Comparison of ENCODE assay signal across 9 mouse cellular contexts in the genomic region with DNA sequence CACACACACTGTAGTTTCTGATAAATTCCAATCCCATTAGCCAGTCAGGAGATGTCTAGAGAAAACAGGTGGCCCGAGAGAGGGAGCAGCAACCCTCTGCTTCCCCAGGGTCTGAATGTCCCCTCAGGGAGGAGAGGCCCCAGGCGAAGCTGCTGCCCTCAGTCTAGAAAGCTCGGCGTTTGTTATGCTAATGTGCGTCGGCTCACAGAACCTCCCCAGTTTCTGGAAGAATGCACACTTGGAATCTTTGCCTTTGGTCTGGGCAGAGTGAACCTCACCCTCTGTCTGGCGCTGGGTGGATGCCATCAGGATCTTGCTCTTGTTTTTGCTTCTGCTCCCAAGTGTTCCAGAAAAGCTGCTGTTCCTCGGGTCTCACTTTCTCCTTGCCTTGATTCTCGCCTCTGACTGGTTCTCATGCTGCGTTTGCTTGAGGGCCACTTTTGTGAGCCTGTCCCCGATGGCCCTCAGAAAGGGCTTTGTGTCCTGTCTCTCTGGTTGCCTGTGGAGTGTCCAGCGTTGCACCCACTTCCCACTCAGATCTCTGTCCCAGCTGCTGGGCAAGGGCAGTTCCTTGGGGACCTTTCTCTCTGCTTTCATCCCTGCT. TPM values are rescaled to one million over a fixed set of nuclear protein-coding genes. Genes with fewer than 3 reads are reported as not detected.
DNase-seq lines count a peak whose midpoint lies in the region; ATAC-seq lines count a peak whose summit lies in the region.
"Had no signal": no experiment of that assay in that cellular context is flagged by ENCODE, and none has a peak within 500 bp of the region (broad histone marks: within the 10 kb centered on the region; RNA-seq: fewer than 3 reads in every experiment).

No protein-coding gene starts in this region.

- H3K9ac ChIP-seq in forebrain, embryonic 16.5 days (replicated peaks; ENCODE audit: low read depth, low read length): no peak overlapping the region
- H3K9ac ChIP-seq in stomach, embryonic 16.5 days (ENCODE audit: low read length): peak overlapping the region; percentile 40; the same call in 1 of the 2 replicates

- peak; percentile 66 for ATAC-seq in forebrain, embryonic 16.5 days
- ATAC-seq in stomach, embryonic 16.5 days (ENCODE audit: insufficient read depth, low FRiP score): no peak
- no peak for ATAC-seq in activated CD4-positive, CD25-positive, alpha-beta regulatory T cell, adult 4 months
- ATAC-seq in megakaryocyte progenitor cell, adult 5-6 weeks (replicated peaks; ENCODE audit: poor library complexity): no peak

- intact Hi-C loops in left cerebral cortex, postnatal 4 days (cut with DNase I): no loop called here
- intact Hi-C loops in left cerebral cortex, postnatal 36 days (cut with DNase I): no loop called here

- H3K36me3 ChIP-seq in forebrain, embryonic 16.5 days (ENCODE audit: control insufficient read depth, insufficient read depth): no peaks in the 10 kb centered on the region
- no peaks in the 10 kb centered on the region for H3K36me3 ChIP-seq in stomach, embryonic 16.5 days (ENCODE audit: control insufficient read depth, insufficient read depth, low read length)
- H3K36me3 ChIP-seq: G1E had no signal

- peak; percentile 48 for DNase-seq in left cerebral cortex, postnatal 4 days
- no peak for DNase-seq in left cerebral cortex, postnatal 36 days (ENCODE audit: low spot score in 2 of 2)
- peak; percentile 47 to 72 for DNase-seq in kidney, postnatal 4 days
- no peak for DNase-seq in thymus, postnatal 25 days

- no peak overlapping the region for H3K4me3 ChIP-seq in forebrain, embryonic 16.5 days (replicated peaks; ENCODE audit: low read length)
- no peak overlapping the region for H3K4me3 ChIP-seq in stomach, embryonic 16.5 days (replicated peaks; ENCODE audit: low read length)

- WGBS in forebrain, embryonic 16.5 days: 3% methylated on average over 12 of the region's 12 CpGs
- 25% methylated on average over 12 of the region's 12 CpGs for WGBS in stomach, embryonic 16.5 days

- no peak overlapping the region for H3K4me2 ChIP-seq in forebrain, embryonic 16.5 days (ENCODE audit: low read length)
- 0 out of 2 replicates have a peak overlapping the region, but pooled peaks have one; percentile 10 for H3K4me2 ChIP-seq in stomach, embryonic 16.5 days (ENCODE audit: low read depth, low read length)

- peak overlapping the region; percentile 41 for H3K27ac ChIP-seq in forebrain, embryonic 16.5 days (ENCODE audit: low read length)
- H3K27ac ChIP-seq in stomach, embryonic 16.5 days (ENCODE audit: low read length): no peak overlapping the region

- peaks cover 28% of the 10 kb centered on the region for H3K4me1 ChIP-seq in forebrain, embryonic 16.5 days (replicated peaks; ENCODE audit: control insufficient read depth, insufficient read depth, low read length)
- H3K4me1 ChIP-seq in stomach, embryonic 16.5 days (ENCODE audit: control insufficient read depth, insufficient read depth, low read length): peaks cover 19% of the 10 kb centered on the region

- H3K9me3 ChIP-seq in forebrain, embryonic 16.5 days (ENCODE audit: control insufficient read depth, low read length): no peaks in the 10 kb centered on the region
- H3K9me3 ChIP-seq in stomach, embryonic 16.5 days (replicated peaks; ENCODE audit: control insufficient read depth, low read length): no peaks in the 10 kb centered on the region
- H3K9me3 ChIP-seq: G1E had no signal

- H3K27me3 ChIP-seq in forebrain, embryonic 16.5 days (replicated peaks; ENCODE audit: control insufficient read depth, insufficient read depth, low read length): no peaks in the 10 kb centered on the region
- no peaks in the 10 kb centered on the region for H3K27me3 ChIP-seq in stomach, embryonic 16.5 days (ENCODE audit: control insufficient read depth, insufficient read depth, low read length)

RNA-seq across cellular contexts. Expression of a gene that starts 55.6 kb away (rescaled TPM):
- 100 to 1,000 TPM; 142 to 144 TPM for total RNA-seq in left cerebral cortex, postnatal 4 days (2021)
- total RNA-seq in left cerebral cortex, postnatal 36 days (2021): 100 to 1,000 TPM; 247 to 269 TPM
- 28.5 and 31.6 TPM in 2 replicates for polyA plus RNA-seq in forebrain, embryonic 16.5 days (2015; fragmentation: Nextera tagmentation; extraction: Ambion mirVana)
- 2.0 and 2.2 TPM in 2 replicates for polyA plus RNA-seq in stomach, embryonic 16.5 days (2015; fragmentation: Nextera tagmentation; extraction: Ambion mirVana)
- 10 to 100 TPM; 11.0 to 11.5 TPM for polyA plus RNA-seq in activated CD4-positive, CD25-positive, alpha-beta regulatory T cell, adult 4 months (2017; shearing (Covaris generic))
- 0.85 and 2.0 TPM in 2 replicates for total RNA-seq in megakaryocyte progenitor cell, adult 5-6 weeks (2015)
- total RNA-seq in megakaryocyte progenitor cell, adult 5-6 weeks (2017): 3.2 and 3.7 TPM in 2 replicates
- polyA plus RNA-seq: G1E had no signal

Comparison
In these comparisons a context has a peak if more than half of its experiments do, and no peak if none do; other contexts are left out.
1. DNase-seq: peak in left cerebral cortex, postnatal 4 days (single experiment) and kidney, postnatal 4 days (2 of 2); none in left cerebral cortex, postnatal 36 days (0 of 2) and thymus, postnatal 25 days (single experiment).
2. RNA of a gene that starts 55.6 kb away (total RNA-seq): 247 to 269 TPM in left cerebral cortex, postnatal 36 days and 142 to 144 TPM in left cerebral cortex, postnatal 4 days; 0.85 to 3.7 TPM in megakaryocyte progenitor cell, adult 5-6 weeks; every median in the first group is over 10 times any median in the second.